In the genomic region with DNA sequence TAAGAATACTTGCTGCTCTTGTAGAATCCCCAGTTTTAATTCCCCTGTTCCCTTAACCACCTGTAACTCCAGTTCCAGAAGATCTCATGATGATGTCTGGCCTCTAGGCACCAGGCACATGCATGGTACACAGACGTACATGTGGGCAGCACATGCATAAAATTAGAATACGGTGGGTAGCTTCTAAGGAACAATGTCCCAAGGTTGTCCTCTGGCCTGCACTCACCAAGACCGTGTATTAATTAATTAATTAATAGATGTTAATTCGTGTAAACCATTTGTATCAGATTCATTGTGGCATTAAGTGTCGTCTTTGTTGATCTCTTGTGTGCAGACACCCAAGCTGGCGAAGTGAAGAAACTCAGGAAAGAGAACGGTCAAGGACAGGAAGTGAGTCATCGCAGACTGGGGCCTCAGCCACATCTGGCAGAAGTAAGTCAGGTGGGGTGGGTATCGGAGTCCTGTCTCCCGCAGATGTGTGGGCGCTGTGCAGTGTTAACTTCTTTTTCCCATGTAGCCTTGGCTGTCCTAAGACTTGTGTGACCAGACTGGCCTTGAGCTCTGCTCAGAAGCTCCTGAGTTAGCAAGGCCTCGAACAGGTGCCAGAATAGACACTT, we compare ENCODE assay signal across 17 mouse cellular contexts. TPM values are rescaled to one million over a fixed set of nuclear protein-coding genes. Genes with fewer than 3 reads are reported as not detected.
DNase-seq lines count a peak whose midpoint lies in the region; ATAC-seq and TF ChIP-seq lines count a peak whose summit lies in the region.
"Had no signal": no experiment of that assay in that cellular context is flagged by ENCODE, and none has a peak within 500 bp of the region (broad histone marks: within the 10 kb centered on the region; RNA-seq: fewer than 3 reads in every experiment).

No protein-coding gene starts in this region.

- no peaks in the 10 kb centered on the region for H3K79me2 ChIP-seq in liver, adult 2 months (ENCODE audit: control insufficient read depth, insufficient read depth, low read length)
- peaks cover 8% of the 10 kb centered on the region; the same call in 1 of the 2 replicates for H3K79me2 ChIP-seq in MEL (ENCODE audit: control insufficient read depth, insufficient read depth, low read length, poor library complexity)

- DNase-seq in liver, adult 2 months (ENCODE audit: extremely low read depth, low read depth, low spot score): no peak
- DNase-seq in liver, embryonic 11.5 days (ENCODE audit: low spot score): no peak
- DNase-seq in MEL (ENCODE audit: low read depth, low spot score): no peak
- DNase-seq in right cerebral cortex, postnatal 36 days (ENCODE audit: low spot score in 2 of 2): no peak
- no peak for DNase-seq in cerebellum, adult 9-10 months
- no peak for DNase-seq in layer of hippocampus, postnatal 36 days
- DNase-seq: cerebellum, adult 11-12 months; kidney, postnatal 4 days; midbrain, embryonic 14.5 days; right cerebral cortex, postnatal 4 days had no signal

- TF ChIP-seq POLR2A in liver, adult 2 months (IDR thresholded peaks at IDR 0.05; ENCODE audit: extremely low read depth, insufficient read depth, low read length): no peak
- TF ChIP-seq POLR2A in MEL (IDR thresholded peaks at IDR 0.05; ENCODE audit: control insufficient read depth in 1 of 2, insufficient read depth in 1 of 2, low read depth in 1 of 2, low read length in 2 of 2, poor library complexity in 1 of 2): no peak; a peak in 1 of 4 replicates
- TF ChIP-seq POLR2A in bone marrow macrophage, adult 2 months (IDR thresholded peaks at IDR 0.05; ENCODE audit: borderline replicate concordance, low read depth, low read length): no peak

- no peak overlapping the region for H3K4me3 ChIP-seq in liver, adult 2 months (ENCODE audit: insufficient read depth, low read depth, low read length)
- no peak overlapping the region for H3K4me3 ChIP-seq in liver, embryonic 11.5 days (ENCODE audit: low read depth, low read length)
- H3K4me3 ChIP-seq in MEL (ENCODE audit: control insufficient read depth in 1 of 2, insufficient read depth in 1 of 2, low read depth in 2 of 2, low read length in 2 of 2): no peak overlapping the region
- H3K4me3 ChIP-seq in bone marrow macrophage, adult 2 months (ENCODE audit: insufficient read depth, low read length): no peak overlapping the region
- H3K4me3 ChIP-seq: forebrain, embryonic 13.5 days; heart, embryonic 15.5 days; lung, embryonic 15.5 days had no signal

- TF ChIP-seq RAD21 in MEL (IDR thresholded peaks at IDR 0.05; ENCODE audit: low read depth, low read length): no peak

- TF ChIP-seq CTCF in liver, adult 2 months (IDR thresholded peaks at IDR 0.05; ENCODE audit: low read depth, low read length): no peak
- no peak for TF ChIP-seq CTCF in MEL (IDR thresholded peaks at IDR 0.05 in 2 of 3, conservative IDR thresholded peaks at IDR 0.05 in 1 of 3; ENCODE audit: control insufficient read depth in 1 of 3, insufficient read depth in 1 of 3, low read depth in 2 of 3, low read length in 3 of 3, poor library complexity in 1 of 3, severe bottlenecking in 1 of 3)
- TF ChIP-seq CTCF in bone marrow macrophage, adult 2 months (IDR thresholded peaks at IDR 0.05; ENCODE audit: low read depth, low read length): no peak

- 40% methylated on average over 12 of the region's 12 CpGs for WGBS in liver, adult 2 months
- WGBS in liver, embryonic 11.5 days: 69% methylated on average over 12 of the region's 12 CpGs

- peak overlapping the region; percentile 59 for H3K27ac ChIP-seq in liver, adult 2 months (replicated peaks; ENCODE audit: insufficient read depth, low read depth, low read length)
- H3K27ac ChIP-seq in liver, embryonic 11.5 days (ENCODE audit: low read depth, low read length): no peak overlapping the region
- H3K27ac ChIP-seq in MEL (ENCODE audit: control insufficient read depth, low read depth, low read length): no peak overlapping the region
- H3K27ac ChIP-seq in bone marrow macrophage, adult 2 months (ENCODE audit: insufficient read depth, low read depth, low read length): 0 out of 2 replicates have a peak overlapping the region, but pooled peaks have one; percentile 7
- H3K27ac ChIP-seq: forebrain, embryonic 13.5 days; heart, embryonic 15.5 days; lung, embryonic 15.5 days had no signal

- TF ChIP-seq EP300 in MEL (IDR thresholded peaks at IDR 0.05; ENCODE audit: low read depth in 1 of 2, low read length in 2 of 2): no peak

- peaks cover 20% of the 10 kb centered on the region for H3K4me1 ChIP-seq in liver, adult 2 months (ENCODE audit: control insufficient read depth, insufficient read depth, low read length)
- no peaks in the 10 kb centered on the region for H3K4me1 ChIP-seq in liver, embryonic 11.5 days (replicated peaks; ENCODE audit: control insufficient read depth, insufficient read depth, low read length)
- H3K4me1 ChIP-seq in MEL (ENCODE audit: control insufficient read depth in 1 of 2, insufficient read depth in 2 of 2, low read length in 2 of 2): no peaks in the 10 kb centered on the region
- H3K4me1 ChIP-seq in bone marrow macrophage, adult 2 months (ENCODE audit: control insufficient read depth, insufficient read depth, low read length): peaks cover 24% of the 10 kb centered on the region
- H3K4me1 ChIP-seq: forebrain, embryonic 13.5 days; heart, embryonic 15.5 days; lung, embryonic 15.5 days had no signal

- H3K27me3 ChIP-seq in liver, adult 2 months (ENCODE audit: control insufficient read depth, insufficient read depth, low read length): no peaks in the 10 kb centered on the region
- no peaks in the 10 kb centered on the region for H3K27me3 ChIP-seq in liver, embryonic 11.5 days (replicated peaks; ENCODE audit: control insufficient read depth, insufficient read depth, low read length)
- H3K27me3 ChIP-seq in MEL (ENCODE audit: control insufficient read depth in 1 of 2, insufficient read depth in 2 of 2, low read length in 2 of 2): no peaks in the 10 kb centered on the region
- H3K27me3 ChIP-seq: forebrain, embryonic 13.5 days; heart, embryonic 15.5 days; lung, embryonic 15.5 days had no signal

- H3K4me2 ChIP-seq in liver, embryonic 11.5 days: no peak overlapping the region
- H3K4me2 ChIP-seq: forebrain, embryonic 13.5 days; heart, embryonic 15.5 days; lung, embryonic 15.5 days had no signal

- no peak for ATAC-seq in liver, embryonic 11.5 days (replicated peaks; ENCODE audit: low FRiP score)
- 0 out of 2 replicates have a peak, but pooled peaks have one; percentile 23 for ATAC-seq in megakaryocyte-erythroid progenitor cell, adult 5-6 weeks (replicated peaks; ENCODE audit: low FRiP score, low TSS enrichment, poor library complexity, severe bottlenecking)
- ATAC-seq: forebrain, embryonic 13.5 days; hindbrain, embryonic 16.5 days had no signal

- no peaks in the 10 kb centered on the region for H3K9me3 ChIP-seq in liver, embryonic 11.5 days (ENCODE audit: control insufficient read depth, low read length)
- no peaks in the 10 kb centered on the region for H3K9me3 ChIP-seq in MEL (replicated peaks; ENCODE audit: insufficient read depth, low read length)
- H3K9me3 ChIP-seq: forebrain, embryonic 13.5 days; heart, embryonic 15.5 days; lung, embryonic 15.5 days had no signal

- H3K36me3 ChIP-seq in liver, adult 2 months (ENCODE audit: control insufficient read depth, insufficient read depth, low read length): peaks cover 93% of the 10 kb centered on the region
- H3K36me3 ChIP-seq in liver, embryonic 11.5 days (ENCODE audit: control insufficient read depth, insufficient read depth, low read length): peaks cover 84% of the 10 kb centered on the region
- H3K36me3 ChIP-seq in MEL (ENCODE audit: control insufficient read depth in 1 of 2, insufficient read depth in 2 of 2, low read length in 2 of 2): peaks cover 19 to 82% of the 10 kb centered on the region in 2 experiments

- H3K9ac ChIP-seq in liver, adult 2 months (ENCODE audit: low read depth, low read length): no peak overlapping the region
- H3K9ac ChIP-seq in liver, embryonic 11.5 days (ENCODE audit: low read depth, low read length): no peak overlapping the region
- H3K9ac ChIP-seq in MEL (ENCODE audit: control insufficient read depth, low read depth, low read length, poor library complexity, severe bottlenecking): no peak overlapping the region
- H3K9ac ChIP-seq: forebrain, embryonic 13.5 days; heart, embryonic 15.5 days; lung, embryonic 15.5 days had no signal

RNA-seq across cellular contexts. Expression of a gene that starts 9.0 kb away (rescaled TPM):
- 21.8 and 36.5 TPM in 2 replicates for total RNA-seq in liver, adult 2 months (2014; rRNA removed)
- 30.9 and 35.9 TPM in 2 replicates for polyA plus RNA-seq in liver, adult 2 months (2012; rRNA removed)
- polyA plus RNA-seq in liver, embryonic 11.5 days (2014; fragmentation: Nextera tagmentation; extraction: Ambion mirVana): 13.2 and 17.8 TPM in 2 replicates
- 0.16 and 0.42 TPM in 2 replicates for total RNA-seq in MEL (2012; rRNA removed)
- polyA plus RNA-seq in MEL (2012; ENCODE audit: insufficient read depth in 1 of 2, insufficient read length in 2 of 2, low read depth in 1 of 2, low replicate concordance in 2 of 2, missing spikeins in 1 of 2): 1 to 10 TPM in 1 of 2 experiments, not detected in 1; 3.1 TPM
- 1.4 and 2.1 TPM in 2 replicates for polyA plus RNA-seq in bone marrow macrophage, adult 2 months (2012; ENCODE audit: insufficient read depth, insufficient read length, missing spikeins)
- total RNA-seq in megakaryocyte-erythroid progenitor cell, adult 5-6 weeks (2014; fragmentation: Nextera tagmentation): not detected in 2 replicates
- not detected in 2 replicates for total RNA-seq in megakaryocyte-erythroid progenitor cell, adult 5-6 weeks (2017)
- total RNA-seq in layer of hippocampus, postnatal 36 days (2021): 10 to 100 TPM; 10.7 to 22.0 TPM

RNA-seq across cellular contexts. Expression of a gene that starts 17.6 kb away (rescaled TPM):
- 119 and 130 TPM in 2 replicates for total RNA-seq in liver, adult 2 months (2014; rRNA removed)
- 70.5 and 73.8 TPM in 2 replicates for polyA plus RNA-seq in liver, adult 2 months (2012; rRNA removed)
- polyA plus RNA-seq in liver, embryonic 11.5 days (2014; fragmentation: Nextera tagmentation; extraction: Ambion mirVana): 154 and 162 TPM in 2 replicates
- 561 and 633 TPM in 2 replicates for total RNA-seq in MEL (2012; rRNA removed)
- 100 to 1,000 TPM; 464 to 790 TPM for polyA plus RNA-seq in MEL (2012; ENCODE audit: insufficient read depth in 1 of 2, insufficient read length in 2 of 2, low read depth in 1 of 2, low replicate concordance in 2 of 2, missing spikeins in 1 of 2)
- polyA plus RNA-seq in bone marrow macrophage, adult 2 months (2012; ENCODE audit: insufficient read depth, insufficient read length, missing spikeins): 188 and 222 TPM in 2 replicates
- 328 and 355 TPM in 2 replicates for total RNA-seq in megakaryocyte-erythroid progenitor cell, adult 5-6 weeks (2014; fragmentation: Nextera tagmentation)
- 527 and 549 TPM in 2 replicates for total RNA-seq in megakaryocyte-erythroid progenitor cell, adult 5-6 weeks (2017)
- total RNA-seq in layer of hippocampus, postnatal 36 days (2021): 100 to 1,000 TPM; 179 to 182 TPM

RNA-seq across cellular contexts. Expression of a gene that starts 44.9 kb away (rescaled TPM):
- 9.2 and 12.1 TPM in 2 replicates for total RNA-seq in liver, adult 2 months (2014; rRNA removed)
- polyA plus RNA-seq in liver, adult 2 months (2012; rRNA removed): 20.7 and 22.6 TPM in 2 replicates
- 15.1 and 18.7 TPM in 2 replicates for polyA plus RNA-seq in liver, embryonic 11.5 days (2014; fragmentation: Nextera tagmentation; extraction: Ambion mirVana)
- total RNA-seq in MEL (2012; rRNA removed): 26.5 and 29.3 TPM in 2 replicates
- 10 to 100 TPM in 1 of 2 experiments, not detected in 1; 35.4 TPM for polyA plus RNA-seq in MEL (2012; ENCODE audit: insufficient read depth in 1 of 2, insufficient read length in 2 of 2, low read depth in 1 of 2, low replicate concordance in 2 of 2, missing spikeins in 1 of 2)
- polyA plus RNA-seq in bone marrow macrophage, adult 2 months (2012; ENCODE audit: insufficient read depth, insufficient read length, missing spikeins): 20.8 and 21.4 TPM in 2 replicates
- total RNA-seq in megakaryocyte-erythroid progenitor cell, adult 5-6 weeks (2014; fragmentation: Nextera tagmentation): 19.6 and 21.5 TPM in 2 replicates
- 14.4 and 18.7 TPM in 2 replicates for total RNA-seq in megakaryocyte-erythroid progenitor cell, adult 5-6 weeks (2017)
- 100 to 1,000 TPM; 141 to 151 TPM for total RNA-seq in layer of hippocampus, postnatal 36 days (2021)

RNA-seq across cellular contexts. Expression of a gene that starts 53.0 kb away (rescaled TPM):
- total RNA-seq in liver, adult 2 months (2014; rRNA removed): 1.0 and 1.8 TPM in 2 replicates
- 2.3 and 4.5 TPM in 2 replicates for polyA plus RNA-seq in liver, adult 2 months (2012; rRNA removed)
- 0.77 and 1.1 TPM in 2 replicates for polyA plus RNA-seq in liver, embryonic 11.5 days (2014; fragmentation: Nextera tagmentation; extraction: Ambion mirVana)
- 0.65 and 1.1 TPM in 2 replicates for total RNA-seq in MEL (2012; rRNA removed)
- polyA plus RNA-seq in MEL (2012; ENCODE audit: insufficient read depth in 1 of 2, insufficient read length in 2 of 2, low read depth in 1 of 2, low replicate concordance in 2 of 2, missing spikeins in 1 of 2): 1 to 10 TPM in 1 of 2 experiments, not detected in 1; 1.8 TPM
- not detected in 2 replicates for polyA plus RNA-seq in bone marrow macrophage, adult 2 months (2012; ENCODE audit: insufficient read depth, insufficient read length, missing spikeins)
- total RNA-seq in megakaryocyte-erythroid progenitor cell, adult 5-6 weeks (2014; fragmentation: Nextera tagmentation): not detected in 2 replicates
- not detected in 2 replicates for total RNA-seq in megakaryocyte-erythroid progenitor cell, adult 5-6 weeks (2017)
- total RNA-seq in layer of hippocampus, postnatal 36 days (2021): 1 to 10 TPM; 8.2 to 8.9 TPM
- polyA plus RNA-seq: embryonic facial prominence, embryonic 11.5 days had no signal

RNA-seq across cellular contexts. Expression of a gene that starts 59.2 kb away (rescaled TPM):
- 27.5 and 36.5 TPM in 2 replicates for total RNA-seq in liver, adult 2 months (2014; rRNA removed)
- 54.9 and 80.8 TPM in 2 replicates for polyA plus RNA-seq in liver, adult 2 months (2012; rRNA removed)
- polyA plus RNA-seq in liver, embryonic 11.5 days (2014; fragmentation: Nextera tagmentation; extraction: Ambion mirVana): 31.4 and 36.2 TPM in 2 replicates
- total RNA-seq in MEL (2012; rRNA removed): 20.0 and 31.0 TPM in 2 replicates
- 10 to 100 TPM in 1 of 2 experiments, not detected in 1; 44.8 TPM for polyA plus RNA-seq in MEL (2012; ENCODE audit: insufficient read depth in 1 of 2, insufficient read length in 2 of 2, low read depth in 1 of 2, low replicate concordance in 2 of 2, missing spikeins in 1 of 2)
- polyA plus RNA-seq in bone marrow macrophage, adult 2 months (2012; ENCODE audit: insufficient read depth, insufficient read length, missing spikeins): 0.50 TPM in 1 of 2 replicates, not detected in the other
- 12.8 and 15.4 TPM in 2 replicates for total RNA-seq in megakaryocyte-erythroid progenitor cell, adult 5-6 weeks (2014; fragmentation: Nextera tagmentation)
- 8.9 and 11.2 TPM in 2 replicates for total RNA-seq in megakaryocyte-erythroid progenitor cell, adult 5-6 weeks (2017)
- total RNA-seq in layer of hippocampus, postnatal 36 days (2021): under 1 TPM in 1 of 2 experiments, not detected in 1; 0.23 TPM
- polyA plus RNA-seq: embryonic facial prominence, embryonic 11.5 days; hindbrain, embryonic 16.5 days; midbrain, embryonic 14.5 days had no signal

Comparison
In these comparisons a context has a peak if more than half of its experiments do, and no peak if none do; other contexts are left out.
1. H3K27ac ChIP-seq: peak in liver, adult 2 months (single experiment) and bone marrow macrophage, adult 2 months (single experiment); none in liver, embryonic 11.5 days (single experiment) and MEL (single experiment).